Mouse (Mus musculus) ovary, postnatal 10 days (tissue): ENCODE measurements around the gene Ccdc122.
"Not testable (repeated sequence)": the region's sequence is repeated elsewhere in the genome, so short reads cannot be mapped to it uniquely, and the experiment has no call there.

Experiments
- DNase-seq: peaks from one replicate; pipeline ENCODE4 v3.0.0; 2022; ENCODE audit warnings: low spot score

Gene Ccdc122

GRCm38 (mm10) chr14:77036226-77037046 is at the start of gene Ccdc122, which contains the start of gene Lacc1:
Gene Ccdc122 (plus strand): TSS chr14:77036772.
Gene Lacc1 (minus strand): TSS chr14:77036904.
- DNase-seq = peak; percentile 63

- not testable (repeated sequence) for DNase-seq
Measured at GRCm38 (mm10) chr14:76990351-76990750, 46.2 kb upstream of the Ccdc122 start.

GRCm38 (mm10) chr14:77004740-77005139 is 31.8 kb upstream of the Ccdc122 start:
- DNase-seq = no peak

GRCm38 (mm10) chr14:77005566-77005965 is 31.0 kb upstream of the Ccdc122 start:
- no peak for DNase-seq

GRCm38 (mm10) chr14:77008238-77008637 is 28.3 kb upstream of the Ccdc122 start:
- no peak for DNase-seq

GRCm38 (mm10) chr14:77011804-77012203 is 24.8 kb upstream of the Ccdc122 start:
- DNase-seq = peak; percentile 40

GRCm38 (mm10) chr14:77016783-77017182 is 19.8 kb upstream of the Ccdc122 start:
- DNase-seq = not testable (repeated sequence)

GRCm38 (mm10) chr14:77017211-77017610 is 19.4 kb upstream of the Ccdc122 start:
- no peak for DNase-seq

GRCm38 (mm10) chr14:77024499-77024898 is 12.1 kb upstream of the Ccdc122 start:
- DNase-seq = no peak

GRCm38 (mm10) chr14:77029319-77030054 is 7.1 kb upstream of the Ccdc122 start:
- DNase-seq = no peak

- no peak for DNase-seq
Measured at GRCm38 (mm10) chr14:77030808-77031207, 5.8 kb upstream of the Ccdc122 start.

GRCm38 (mm10) chr14:77032433-77032832 is 4.1 kb upstream of the Ccdc122 start:
- DNase-seq = no peak

GRCm38 (mm10) chr14:77033391-77033790 is 3.2 kb upstream of the Ccdc122 start:
- DNase-seq = no peak

GRCm38 (mm10) chr14:77034175-77034915 is 2.2 kb upstream of the Ccdc122 start:
- no peak for DNase-seq

- no peak for DNase-seq
Measured at GRCm38 (mm10) chr14:77034970-77035369, 1.6 kb upstream of the Ccdc122 start.

- DNase-seq = no peak
Measured at GRCm38 (mm10) chr14:77037330-77037729, 758 bp downstream of the Ccdc122 start.

- DNase-seq = no peak
Measured at GRCm38 (mm10) chr14:77037832-77038425, 1.4 kb downstream of the Ccdc122 start.

- DNase-seq = no peak
Measured at GRCm38 (mm10) chr14:77053288-77053687, 16.7 kb downstream of the Ccdc122 start.

GRCm38 (mm10) chr14:77069361-77069760 is 32.8 kb downstream of the Ccdc122 start:
- no peak for DNase-seq

GRCm38 (mm10) chr14:77081248-77081647 is 44.7 kb downstream of the Ccdc122 start:
- DNase-seq = no peak

- DNase-seq = no peak
Measured at GRCm38 (mm10) chr14:77100285-77100684, 63.7 kb downstream of the Ccdc122 start.

GRCm38 (mm10) chr14:77110622-77111021 is 74.0 kb downstream of the Ccdc122 start:
- not testable (repeated sequence) for DNase-seq
